Mouse (Mus musculus) kidney, embryonic 16.5 days (tissue): ENCODE measurements around the gene Gm11492. TPM values are rescaled to one million over a fixed set of nuclear protein-coding genes. Genes with fewer than 3 reads are reported as not detected.
A peak's percentile ranks its signal among the peaks of the same experiment; 100 is the strongest.

Source experiments
- ATAC-seq: fragments of 200-750 bp; cut with Nextera tagmentation; 2 replicates; pipeline ENCODE4 v1.8.0; 2017; ENCODE audit warnings: moderate TSS enrichment; ENCODE audit not compliant: low FRiP score, low TSS enrichment
- H3K27ac ChIP-seq: fragments of 300-500 bp; sonication (generic); 2 replicates; pipeline ENCODE4 v1.5.1; 2014; ENCODE audit warnings: low read length
- H3K27me3 ChIP-seq: fragments of 300-500 bp; sonication (generic); 2 replicates; pipeline ENCODE4 v1.6.1; 2014; ENCODE audit warnings: low read length, control low read depth, mixed read lengths; ENCODE audit not compliant: insufficient read depth
- H3K36me3 ChIP-seq: fragments of 300-500 bp; sonication (generic); 2 replicates; pipeline ENCODE4 v1.6.1; 2014; ENCODE audit warnings: low read length, control low read depth, mixed read lengths; ENCODE audit not compliant: insufficient read depth
- H3K4me1 ChIP-seq: fragments of 300-500 bp; sonication (generic); 2 replicates; pipeline ENCODE4 v1.6.1; 2014; ENCODE audit warnings: low read length, control low read depth, mixed read lengths; ENCODE audit not compliant: insufficient read depth
- H3K4me2 ChIP-seq: fragments of 300-500 bp; sonication (generic); replicated peaks from 2 replicates; pipeline ENCODE4 v1.6.1; 2014; ENCODE audit warnings: low read depth, low read length
- H3K4me3 ChIP-seq: fragments of 300-500 bp; sonication (generic); 2 replicates; pipeline ENCODE4 v1.5.1; 2014; ENCODE audit warnings: mild to moderate bottlenecking, low read length
- H3K9ac ChIP-seq: fragments of 300-500 bp; sonication (generic); replicated peaks from 2 replicates; pipeline ENCODE4 v1.6.1; 2014; ENCODE audit warnings: low read length
- H3K9me3 ChIP-seq: fragments of 300-500 bp; sonication (generic); 2 replicates; pipeline ENCODE4 v1.6.1; 2016; ENCODE audit warnings: low read length, control low read depth
- WGBS: fragments of 180-500 bp; shearing (Covaris S2); extraction: QIAGEN DNeasy Blood & Tissue Kit; methylation state at CpG from one replicate; pipeline ENCODE4 v1.1.7; 2014; 5-methylcytosine and 5-hydroxymethylcytosine counted together
- polyA plus RNA-seq: library from polyadenylated mRNA; unstranded; fragments of >200 nt; fragmentation: Nextera tagmentation; extraction: Ambion mirVana; gene quantifications from 2 replicates; pipeline ENCODE4 v1.2.1, GENCODE M21; 2015

Gene Gm11492
- polyA plus RNA-seq, 1 experiment from 2014 or later = not detected

GRCm38 (mm10) chr11:87584711-87585505, 18.5 kb downstream of the Gm11492 start:
- 61% methylated on average over 10 of the region's 10 CpGs for WGBS
- no peaks in the 10 kb centered on the region for H3K9me3 ChIP-seq
- H3K27me3 ChIP-seq = no peaks in the 10 kb centered on the region
- no peak overlapping the region for H3K9ac ChIP-seq
- 0 out of 2 replicates have a peak, but pooled peaks have one; percentile 39 for ATAC-seq
- no peaks in the 10 kb centered on the region for H3K36me3 ChIP-seq
- H3K4me3 ChIP-seq = no peak overlapping the region
- H3K4me1 ChIP-seq = peaks cover 25% of the 10 kb centered on the region
- peak overlapping the region; percentile 63 for H3K27ac ChIP-seq
- H3K4me2 ChIP-seq = no peak overlapping the region

- WGBS = 89% methylated on average over 5 of the region's 5 CpGs
- H3K27me3 ChIP-seq = no peaks in the 10 kb centered on the region
- H3K4me3 ChIP-seq = no peak overlapping the region
- H3K4me2 ChIP-seq = no peak overlapping the region
- H3K9me3 ChIP-seq = no peaks in the 10 kb centered on the region
- H3K4me1 ChIP-seq = peaks cover 31% of the 10 kb centered on the region
- no peak overlapping the region for H3K27ac ChIP-seq
- ATAC-seq = no peak
- no peak overlapping the region for H3K9ac ChIP-seq
- no peaks in the 10 kb centered on the region for H3K36me3 ChIP-seq
Observed at GRCm38 (mm10) chr11:87587211-87587874, 20.9 kb downstream of the Gm11492 start.

- Histone ChIP-seq H3K9me3 (no peaks in the 10 kb centered on the region), H3K9ac (no peak overlapping the region), H3K27ac (no peak overlapping the region), H3K4me1 (peaks cover 46% of the 10 kb centered on the region), H3K36me3 (no peaks in the 10 kb centered on the region), H3K27me3 (no peaks in the 10 kb centered on the region), H3K4me3 (no peak overlapping the region), H3K4me2 (no peak overlapping the region)
- 87% methylated on average over 8 of the region's 8 CpGs for WGBS
- no peak for ATAC-seq
Observed at GRCm38 (mm10) chr11:87589605-87590004, 23.2 kb downstream of the Gm11492 start.

GRCm38 (mm10) chr11:87590841-87591525, 24.5 kb downstream of the Gm11492 start:
- H3K9ac ChIP-seq = peak overlapping the region; percentile 94
- H3K36me3 ChIP-seq = no peaks in the 10 kb centered on the region
- peak overlapping the region; percentile 75 for H3K4me2 ChIP-seq
- peak overlapping the region; percentile 86 for H3K4me3 ChIP-seq
- H3K27ac ChIP-seq = peak overlapping the region; percentile 97
- no peak for ATAC-seq
- H3K4me1 ChIP-seq = peaks cover 43% of the 10 kb centered on the region
- H3K9me3 ChIP-seq = no peaks in the 10 kb centered on the region
- no peaks in the 10 kb centered on the region for H3K27me3 ChIP-seq
- 1% methylated on average over 25 of the region's 25 CpGs for WGBS

DNA sequence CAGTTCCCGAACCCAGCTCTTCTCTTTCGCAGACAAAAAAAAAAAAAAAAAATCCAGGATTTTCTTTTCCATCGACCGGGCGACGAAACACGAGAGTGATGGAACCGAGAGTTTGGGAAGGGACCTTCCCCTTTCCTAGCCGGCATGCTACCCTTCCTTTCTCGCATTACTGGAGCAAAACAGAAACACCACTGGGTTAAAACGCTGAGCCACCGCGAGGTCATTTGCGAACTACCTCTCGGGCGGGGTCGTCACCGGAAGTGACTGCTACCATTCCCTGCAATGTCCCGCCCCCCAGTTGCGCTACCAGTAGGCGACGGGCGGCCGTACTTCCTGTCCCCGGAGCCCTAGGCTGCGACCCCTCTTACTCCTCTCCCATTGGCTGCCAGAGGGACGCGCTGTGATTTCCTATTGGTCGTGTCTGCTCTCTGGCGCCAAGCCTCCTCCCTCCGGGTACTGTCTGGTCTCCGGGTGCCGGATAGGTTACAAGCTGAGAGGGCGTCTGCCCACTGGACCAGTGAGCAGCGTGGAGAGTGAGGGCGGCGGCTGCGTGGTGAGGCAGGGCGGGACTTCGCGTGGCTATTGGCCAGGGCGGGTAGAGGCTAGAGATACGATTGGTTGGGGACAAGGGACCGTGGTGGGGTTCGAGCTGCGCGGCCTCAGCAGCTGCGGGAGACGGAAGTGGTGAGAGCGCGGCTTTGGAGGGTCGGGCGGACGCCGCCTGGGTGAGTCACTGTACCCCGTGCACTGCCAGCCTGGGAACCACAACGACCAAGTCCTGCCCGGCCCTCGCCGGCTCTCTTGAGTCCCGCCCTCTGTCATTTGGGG, 25.3 kb downstream of the Gm11492 start, which contains the start of gene Mtmr4:
Gene Mtmr4, plus strand, starts transcription at position 637 of the 828 bp plus-strand sequence.
- H3K27me3 ChIP-seq = no peaks in the 10 kb centered on the region
- H3K36me3 ChIP-seq = no peaks in the 10 kb centered on the region
- H3K4me2 ChIP-seq = peak within 1 kb of the TSS; percentile 91
- under 1% methylated on average over 53 of the region's 61 CpGs for WGBS
- H3K9me3 ChIP-seq = no peaks in the 10 kb centered on the region
- H3K27ac ChIP-seq = peak within 1 kb of the TSS; percentile 97
- H3K4me3 ChIP-seq = peak within 1 kb of the TSS; percentile 86
- ATAC-seq = peak; percentile 98
- peaks cover 50% of the 10 kb centered on the region for H3K4me1 ChIP-seq
- H3K9ac ChIP-seq = peak within 1 kb of the TSS; percentile 94

DNA sequence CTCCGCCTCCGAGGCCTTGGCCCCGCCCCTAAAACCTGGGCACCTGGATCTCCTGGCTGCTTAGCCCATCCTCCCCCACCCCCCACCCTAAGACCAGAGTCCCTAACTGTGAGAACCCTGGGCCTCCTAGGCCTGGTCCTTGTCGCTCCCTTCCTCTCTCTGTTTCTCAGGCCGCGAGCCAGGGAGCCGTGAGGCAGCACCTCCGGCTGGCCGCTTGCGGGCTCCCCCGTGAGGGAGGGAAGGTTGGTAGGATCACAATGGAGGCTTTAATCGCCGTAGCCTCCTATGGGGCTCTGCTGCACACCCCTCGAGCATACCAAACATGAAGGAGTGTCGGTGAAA, 25.9 kb downstream of the Gm11492 start:
- 0% methylated on average over 15 of the region's 15 CpGs for WGBS
- H3K27ac ChIP-seq = peak overlapping the region; percentile 96
- peaks cover 52% of the 10 kb centered on the region for H3K4me1 ChIP-seq
- peak overlapping the region; percentile 92 for H3K9ac ChIP-seq
- H3K9me3 ChIP-seq = no peaks in the 10 kb centered on the region
- H3K36me3 ChIP-seq = peaks cover 3% of the 10 kb centered on the region; the same call in 1 of the 2 replicates
- no peaks in the 10 kb centered on the region for H3K27me3 ChIP-seq
- ATAC-seq = peak; percentile 58
- peak overlapping the region; percentile 86 for H3K4me3 ChIP-seq
- H3K4me2 ChIP-seq = peak overlapping the region; percentile 91

GRCm38 (mm10) chr11:87592713-87593598, 26.5 kb downstream of the Gm11492 start:
- Histone ChIP-seq H3K27ac (peak overlapping the region; percentile 96), H3K4me3 (peak overlapping the region; percentile 86), H3K27me3 (no peaks in the 10 kb centered on the region), H3K9ac (peak overlapping the region; percentile 92), H3K9me3 (no peaks in the 10 kb centered on the region), H3K4me1 (peaks cover 52% of the 10 kb centered on the region), H3K4me2 (peak overlapping the region; percentile 91), H3K36me3 (peaks cover 9% of the 10 kb centered on the region)
- no peak for ATAC-seq
- WGBS = 30% methylated on average over 13 of the region's 13 CpGs

DNA sequence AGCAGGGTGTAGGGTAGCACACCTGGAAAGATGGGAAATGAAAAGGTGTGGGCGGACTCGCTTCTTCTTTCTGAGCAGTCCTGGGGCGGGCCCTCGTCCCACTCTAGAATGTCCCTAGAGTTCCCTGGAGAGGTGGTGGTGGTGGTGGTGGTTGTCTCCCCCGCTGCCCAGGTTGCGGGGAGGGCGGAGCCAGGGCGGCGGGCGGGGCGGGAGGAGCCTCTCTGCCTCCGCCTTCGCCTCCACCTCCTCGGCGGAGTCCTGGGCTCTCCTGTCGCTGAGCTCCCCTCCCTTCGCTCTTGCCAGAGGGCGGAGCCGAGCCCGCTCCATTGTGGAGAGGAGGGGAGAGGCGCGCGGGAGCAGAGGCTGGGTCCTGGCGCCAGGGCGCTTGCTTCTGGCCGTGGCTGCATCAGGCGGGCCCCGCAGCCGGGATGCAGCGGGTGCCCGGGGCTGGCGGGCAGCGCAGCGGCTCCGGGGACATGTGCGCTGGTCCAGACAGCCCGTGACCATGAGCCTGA, 28.9 kb downstream of the Gm11492 start:
- H3K9me3 ChIP-seq = no peaks in the 10 kb centered on the region
- H3K27me3 ChIP-seq = no peaks in the 10 kb centered on the region
- ATAC-seq = peak; percentile 62
- H3K4me2 ChIP-seq = peak overlapping the region; percentile 92
- H3K9ac ChIP-seq = peak overlapping the region; percentile 82
- peak overlapping the region; percentile 73 for H3K4me3 ChIP-seq
- peaks cover 41% of the 10 kb centered on the region for H3K4me1 ChIP-seq
- H3K27ac ChIP-seq = peak overlapping the region; percentile 71
- WGBS = 0% methylated on average over 32 of the region's 37 CpGs
- H3K36me3 ChIP-seq = peaks cover 33% of the 10 kb centered on the region
